Mouse (Mus musculus) yolk sac, embryonic 10.5 days (tissue): ENCODE measurements around the gene Dnaja4.
"Not testable (repeated sequence)": the region's sequence is repeated elsewhere in the genome, so short reads cannot be mapped to it uniquely, and the experiment has no call there.

Experiments used
- DNase-seq: peaks from one replicate; pipeline ENCODE4 v3.0.0-alpha.2; 2017; ENCODE audit warnings: low spot score

The Dnaja4 gene

DNA sequence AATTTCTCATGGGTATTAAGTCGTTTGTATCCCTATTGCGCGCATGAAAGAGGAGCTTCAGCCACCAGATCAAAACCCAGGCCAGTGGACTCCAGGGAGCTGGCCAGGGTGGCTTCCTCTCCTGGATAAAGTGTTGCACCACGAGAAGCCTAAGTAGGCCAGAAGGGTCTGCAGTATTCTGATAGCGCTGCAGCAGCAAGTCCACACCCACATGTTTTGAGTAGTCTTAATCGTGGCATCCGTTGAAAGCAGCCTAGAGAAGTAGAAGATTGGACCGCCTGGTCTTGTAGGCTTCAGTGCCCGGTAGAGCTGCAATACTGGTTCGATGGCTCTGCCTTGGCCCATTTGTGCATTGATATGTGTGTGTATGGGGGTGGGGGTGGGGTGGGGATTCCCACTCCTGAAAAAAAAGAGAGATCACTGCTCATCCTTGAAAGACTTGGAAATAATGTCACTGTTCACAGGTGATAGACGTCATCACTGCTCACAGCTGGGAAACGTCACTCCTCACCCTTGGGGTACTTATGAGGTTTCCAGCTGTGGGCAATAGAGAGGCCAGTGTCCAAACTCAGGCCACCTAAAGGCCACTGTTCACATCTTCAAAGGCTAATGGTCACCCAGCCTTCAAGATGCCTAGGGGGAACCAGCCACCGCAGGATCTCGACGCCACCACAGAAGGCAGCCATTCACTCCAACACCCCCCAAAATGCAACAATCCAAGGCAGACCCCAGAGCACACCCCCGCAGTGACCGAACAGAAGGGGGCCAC lies at the start of gene Dnaja4:
Gene Dnaja4, plus strand, starts transcription at position 556 of the 769 bp plus-strand sequence.
- DNase-seq = no peak

DNA sequence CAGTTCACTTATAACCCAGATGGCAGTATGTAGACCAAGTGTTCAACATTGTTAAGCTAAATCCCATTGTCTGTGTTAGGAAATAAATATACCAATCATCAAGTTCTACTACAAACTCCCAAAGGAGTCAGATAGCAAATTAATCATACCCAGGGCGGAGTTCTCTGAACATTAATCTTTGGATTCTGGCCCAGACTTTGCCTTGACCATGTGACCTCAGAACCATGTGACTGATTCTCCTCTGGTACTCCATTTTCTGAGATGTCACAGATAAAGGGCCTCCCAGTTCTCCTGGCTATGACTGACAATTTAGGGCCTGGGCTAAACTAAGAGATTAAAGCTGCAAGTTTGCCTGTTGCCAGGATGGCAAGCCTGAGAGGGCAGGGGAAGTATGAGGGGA lies 49.3 kb upstream of the Dnaja4 start:
- no peak for DNase-seq

GRCm38 (mm10) chr9:54652778-54653177 lies 45.9 kb upstream of the Dnaja4 start:
- no peak for DNase-seq

DNA sequence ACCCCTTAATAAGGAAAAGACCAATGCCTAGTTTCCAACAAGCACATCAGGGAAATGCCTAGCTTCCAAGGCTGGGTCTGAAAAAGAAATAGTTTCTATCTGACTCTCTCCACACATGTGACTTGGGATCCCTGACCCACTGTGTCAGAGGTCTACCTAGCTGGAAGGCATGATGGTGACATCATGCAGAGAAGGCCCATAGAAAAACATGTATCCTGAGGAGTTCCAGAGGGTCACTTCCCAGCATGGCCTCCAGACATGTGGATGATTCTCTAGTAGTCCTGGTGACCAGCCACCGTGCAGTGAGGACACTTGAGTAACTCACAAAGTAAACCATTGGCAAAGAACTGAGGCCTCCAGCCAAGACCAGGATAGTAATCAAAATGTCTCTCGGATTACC lies 42.8 kb upstream of the Dnaja4 start:
- DNase-seq = no peak

DNA sequence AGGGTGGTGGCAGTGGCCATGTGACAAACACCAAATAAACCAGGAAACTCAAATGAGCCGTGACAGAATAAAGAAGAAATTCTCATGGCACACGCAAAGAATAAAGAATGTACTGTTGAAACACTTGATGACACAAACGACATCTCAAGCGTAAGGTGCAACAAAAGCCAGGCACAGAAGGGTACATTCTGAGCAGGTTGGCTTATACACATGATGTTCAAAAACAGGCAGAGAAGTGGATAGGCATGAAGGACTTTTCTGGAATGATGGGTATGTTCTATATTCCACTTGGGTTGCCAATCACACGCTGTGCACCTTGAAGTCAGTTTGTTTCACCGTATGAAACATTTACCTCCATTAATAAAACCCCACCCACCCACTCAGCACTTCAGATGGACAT lies 42.3 kb upstream of the Dnaja4 start:
- DNase-seq = no peak

DNA sequence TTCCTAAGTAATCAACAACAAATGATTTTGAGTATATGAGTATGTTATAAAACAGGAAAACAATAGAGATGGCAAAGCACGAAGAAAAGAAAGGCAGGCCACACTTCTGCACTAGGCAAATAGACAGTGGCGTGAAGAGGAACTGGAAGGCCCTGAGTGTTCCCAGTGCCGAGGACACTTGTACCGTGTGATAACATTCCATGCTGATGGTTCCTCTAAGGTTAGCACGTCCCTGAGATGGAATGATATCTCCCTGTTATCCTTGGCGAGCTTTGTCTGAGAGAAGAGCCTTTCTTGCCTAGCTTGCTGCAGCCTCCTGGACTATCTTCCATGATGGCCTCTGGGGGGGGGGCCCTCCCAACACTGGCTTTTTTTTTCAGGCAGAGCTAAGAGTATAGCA lies 39.9 kb upstream of the Dnaja4 start:
- DNase-seq = no peak

DNA sequence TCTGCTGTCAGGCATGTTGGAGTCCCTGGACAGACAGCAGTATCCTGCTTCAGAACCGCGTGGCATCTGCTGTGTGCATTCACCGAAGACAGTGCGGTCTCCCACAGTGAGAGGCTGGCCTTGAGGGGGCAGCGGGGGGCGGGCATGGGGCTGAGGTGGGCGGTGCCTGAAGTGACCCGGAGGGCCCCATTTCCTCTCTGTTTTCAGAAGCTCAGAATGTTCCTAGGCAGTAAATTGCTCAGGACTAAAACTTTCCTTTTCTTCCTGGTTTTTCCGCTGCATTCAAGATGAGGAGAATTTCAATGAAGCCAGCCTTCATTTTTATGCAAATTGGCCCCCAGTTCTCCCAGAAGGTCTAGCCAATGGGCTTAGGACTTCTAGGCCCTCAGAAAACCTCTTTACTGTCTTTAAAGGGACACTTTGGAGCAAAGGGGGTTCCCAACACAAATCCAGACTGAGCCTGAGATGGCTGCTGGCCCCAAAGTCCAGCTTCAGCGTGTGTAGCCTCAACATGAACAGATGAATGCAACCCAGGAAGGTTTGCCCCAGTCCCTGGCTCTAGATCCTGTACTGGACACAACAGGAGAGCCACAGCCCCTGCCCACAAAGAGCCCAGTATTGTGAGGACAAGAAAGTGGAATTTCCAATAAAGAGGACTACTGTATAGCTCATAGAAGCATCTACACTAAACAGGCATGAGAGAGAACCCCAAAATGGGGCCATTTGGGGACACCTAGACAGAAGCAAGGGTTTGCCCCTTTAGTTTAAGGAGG lies 36.9 kb upstream of the Dnaja4 start, which contains the start of gene Acsbg1:
Gene Acsbg1, minus strand, starts transcription at position 266 of the 773 bp plus-strand sequence.
- DNase-seq = no peak

DNA sequence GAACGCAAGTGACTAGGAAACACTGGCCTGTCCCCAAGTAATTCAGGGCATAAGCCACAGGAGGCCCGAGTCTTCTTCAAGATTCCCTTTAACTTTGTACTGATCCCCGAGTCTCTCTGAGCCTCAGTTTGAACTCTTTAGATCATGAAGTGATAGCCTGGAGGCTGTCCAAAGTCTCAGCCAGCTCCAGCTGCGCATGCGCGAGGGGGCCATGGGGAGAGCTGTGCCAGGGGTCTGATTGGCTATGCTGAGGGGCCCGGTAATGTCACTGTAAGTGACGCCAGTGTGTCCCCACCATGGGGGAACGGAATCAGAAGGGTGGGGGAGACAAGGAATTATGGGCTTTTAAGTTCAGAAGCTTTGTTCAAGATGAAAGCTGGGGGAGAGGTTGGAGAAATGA lies 34.3 kb upstream of the Dnaja4 start:
- DNase-seq = no peak

GRCm38 (mm10) chr9:54666116-54666515 lies 32.6 kb upstream of the Dnaja4 start:
- no peak for DNase-seq

DNA sequence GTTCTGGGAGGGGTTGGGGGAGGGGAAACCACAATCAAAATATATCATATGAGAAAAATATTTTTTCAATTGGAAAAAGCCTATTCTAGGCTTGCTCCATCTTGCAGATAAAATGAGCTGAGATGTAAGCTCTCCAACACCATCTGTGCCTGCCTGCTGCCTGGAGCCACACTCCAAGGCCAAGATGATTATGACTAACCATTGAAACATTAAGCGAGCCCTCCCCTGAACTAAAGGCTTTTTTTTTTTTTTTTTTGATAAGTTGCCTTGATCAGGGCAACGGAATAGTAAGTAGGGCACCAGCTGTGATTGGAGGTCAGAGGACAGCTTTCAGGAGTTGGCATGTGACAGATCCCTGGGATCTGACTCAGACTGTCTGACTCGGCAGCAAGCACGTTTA lies 30.2 kb upstream of the Dnaja4 start:
- DNase-seq = no peak

DNA sequence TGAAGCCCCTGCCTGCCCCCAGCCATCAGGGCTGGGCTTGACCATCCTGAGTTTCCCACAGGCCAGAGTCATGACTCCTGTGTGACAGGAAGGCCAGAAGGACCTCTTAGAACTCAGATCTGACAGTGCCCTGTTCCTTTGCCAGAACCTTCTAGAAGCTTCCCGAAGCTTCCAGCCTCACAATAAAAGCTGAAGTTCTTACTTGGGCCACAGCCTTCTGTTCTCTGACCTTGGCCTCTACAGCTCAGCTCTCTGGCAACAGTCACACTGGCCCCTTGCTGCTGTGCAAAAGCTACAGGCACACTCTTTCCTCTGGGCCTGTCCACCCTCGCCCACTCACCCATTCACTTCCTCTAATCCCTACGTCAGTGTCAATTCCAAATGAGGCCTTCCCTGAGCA lies 26.7 kb upstream of the Dnaja4 start:
- DNase-seq = no peak

DNA sequence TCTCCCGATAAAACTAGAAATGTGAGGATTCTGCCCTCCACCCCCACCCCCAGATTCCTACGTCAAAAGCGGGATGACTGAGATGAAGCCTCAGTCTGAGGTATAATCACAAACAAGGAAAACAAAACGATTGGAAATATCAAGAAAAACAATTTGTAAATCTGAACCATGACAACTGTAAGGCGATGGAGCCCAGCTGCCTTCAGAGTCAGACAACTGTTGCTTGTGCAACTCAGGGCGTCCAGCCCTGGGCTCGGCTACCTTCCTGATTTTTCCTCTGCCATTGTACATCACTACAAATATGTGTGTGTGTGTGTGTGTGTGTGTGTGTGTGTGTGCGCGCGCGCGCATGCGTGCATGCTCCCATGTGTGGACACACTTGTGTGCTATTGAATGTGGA lies 24.8 kb upstream of the Dnaja4 start:
- no peak for DNase-seq

DNA sequence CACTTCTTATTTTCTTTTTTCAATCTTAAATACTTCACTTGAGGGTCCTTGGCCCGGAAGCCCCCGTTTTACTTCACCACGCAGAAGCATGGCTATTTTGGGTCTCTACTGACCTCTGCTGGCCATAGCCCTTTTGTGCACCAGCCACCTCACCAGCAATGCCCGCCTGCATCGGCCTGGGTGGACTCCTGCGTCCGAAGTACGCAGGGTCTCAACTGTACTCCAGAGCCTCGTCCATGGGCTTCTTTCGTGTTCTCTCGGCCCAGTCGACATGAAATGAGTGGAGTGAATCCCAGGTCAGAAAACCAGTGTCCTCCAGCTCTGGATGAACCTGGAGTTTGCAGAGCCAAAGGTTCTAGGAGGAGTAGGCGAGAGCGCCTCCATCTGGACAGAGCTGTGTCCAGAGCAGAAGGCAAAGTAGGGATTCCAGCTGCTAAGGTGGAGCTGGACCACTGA lies 22.1 kb upstream of the Dnaja4 start:
- DNase-seq = peak; percentile 75

DNA sequence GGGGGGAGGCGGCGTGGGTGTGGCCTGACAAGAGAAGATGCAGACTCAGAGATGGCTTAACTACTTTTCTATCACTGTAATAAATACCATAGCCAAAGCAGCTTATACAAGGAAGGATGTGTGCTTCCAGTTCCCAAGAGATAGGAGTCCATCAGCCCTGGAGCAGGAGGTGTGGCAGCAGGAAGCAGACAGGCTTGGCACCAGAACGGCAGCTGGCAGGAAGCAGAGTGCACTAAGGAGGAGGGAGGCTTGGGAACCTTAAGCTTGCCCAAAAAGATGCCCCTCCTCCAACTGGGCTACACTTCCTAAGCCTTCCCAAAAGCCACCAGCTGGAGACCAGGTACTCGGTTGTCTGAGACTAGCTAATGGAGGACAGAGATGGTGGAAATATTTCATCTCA lies 15.8 kb upstream of the Dnaja4 start:
- DNase-seq = no peak

DNA sequence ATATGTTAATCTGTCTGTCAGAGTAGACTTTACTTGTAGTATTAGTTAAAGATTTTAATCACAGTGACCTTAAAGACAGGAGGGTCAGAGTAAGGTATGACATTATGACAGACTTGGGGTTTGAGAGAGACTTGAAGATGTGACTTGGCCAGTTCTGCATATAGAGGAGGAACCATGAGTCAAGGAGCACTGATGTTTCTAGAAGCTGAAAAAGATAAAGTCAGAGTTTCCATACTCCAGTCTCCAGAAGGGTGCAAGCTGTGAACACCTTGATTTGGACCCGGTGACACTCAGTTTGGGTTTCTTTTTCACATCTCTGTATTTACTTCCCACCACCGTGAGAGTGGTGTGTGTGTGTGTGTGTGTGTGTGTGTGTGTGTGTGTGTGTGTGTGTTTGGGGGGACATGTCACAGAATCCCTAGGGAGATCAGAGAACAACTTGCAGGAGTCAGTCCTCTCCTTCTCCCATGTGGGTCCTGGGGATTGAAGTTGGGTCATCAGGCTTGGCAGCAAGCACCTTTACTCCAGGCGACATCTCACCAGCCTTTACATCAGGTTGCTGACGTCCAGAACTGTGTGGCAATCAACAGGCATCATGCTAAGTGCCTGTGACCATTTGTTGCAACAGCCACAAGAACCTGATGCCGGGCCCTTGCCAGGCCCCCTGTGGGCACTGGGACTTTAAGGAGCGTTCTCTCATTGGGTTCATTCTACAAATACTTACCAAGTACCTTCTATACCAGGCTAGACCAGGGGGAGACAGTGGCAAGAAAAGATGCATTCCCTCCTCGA lies 14.7 kb upstream of the Dnaja4 start:
- DNase-seq = no peak

DNA sequence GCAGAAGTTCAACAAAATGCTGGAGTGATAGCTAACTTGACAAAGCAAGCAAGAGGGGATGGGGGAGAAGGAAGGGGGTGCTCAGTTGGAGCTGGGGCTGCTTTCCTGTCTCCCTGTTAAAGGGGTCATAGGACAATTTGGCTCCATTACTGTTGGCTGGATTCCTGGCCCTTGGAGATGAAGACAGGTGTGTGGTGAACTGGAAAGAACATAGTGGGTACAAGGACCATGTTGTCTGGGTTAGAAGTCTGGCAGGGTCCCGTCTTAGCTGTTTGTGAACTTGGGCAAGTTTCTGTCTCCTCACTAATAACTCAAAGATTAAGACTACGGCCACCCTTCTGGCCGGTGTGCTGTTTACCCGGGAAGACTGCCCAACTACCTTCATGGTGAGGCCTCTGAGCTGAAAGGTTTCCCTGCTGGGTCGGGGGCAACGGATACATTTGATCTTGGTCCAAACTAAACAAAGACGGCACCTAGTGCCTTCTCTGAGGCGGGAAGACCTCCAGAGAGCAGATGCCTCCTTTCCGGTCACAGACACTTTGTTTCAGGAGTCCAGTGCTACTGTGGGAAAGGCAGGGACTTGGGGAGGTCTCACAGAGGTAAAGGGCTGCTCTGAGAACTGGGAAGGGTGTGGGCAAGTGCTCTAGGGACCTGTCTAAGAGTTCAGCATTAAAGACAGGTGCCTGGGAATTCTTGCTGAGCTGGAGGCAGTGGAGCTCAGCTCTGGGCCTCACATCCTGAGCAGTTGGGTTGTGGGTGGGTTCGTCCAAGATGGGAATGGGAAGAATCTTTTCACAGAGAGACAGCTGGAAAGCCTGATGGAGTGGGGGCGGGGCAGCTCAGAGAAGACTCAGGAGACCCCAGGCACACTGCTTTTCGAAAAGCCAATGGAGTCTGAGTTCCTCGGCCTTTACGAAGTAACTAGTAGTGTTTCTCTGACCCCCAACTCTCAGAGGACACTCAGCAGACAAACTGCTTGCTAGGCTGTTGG lies 11.1 kb upstream of the Dnaja4 start:
- no peak for DNase-seq

DNA sequence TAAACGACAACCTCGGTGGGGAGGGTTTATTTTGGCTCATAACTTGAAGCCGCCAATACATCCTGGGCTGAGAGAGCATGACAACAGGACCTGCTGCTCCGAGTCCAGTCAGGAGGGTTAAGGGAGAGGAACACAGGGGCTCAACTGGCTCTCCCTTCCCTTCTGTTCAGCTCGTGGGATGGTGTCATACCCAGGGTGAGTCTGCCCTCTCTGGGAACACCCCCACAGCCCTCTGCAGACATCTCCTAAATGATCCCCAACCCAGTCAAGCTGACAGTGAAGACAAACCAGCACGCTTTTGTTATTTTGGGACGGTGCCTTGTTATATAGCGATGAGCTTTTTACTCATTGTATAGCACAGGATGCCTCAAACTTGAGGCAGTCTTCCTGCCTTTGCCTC lies 9.2 kb upstream of the Dnaja4 start:
- DNase-seq = no peak

DNA sequence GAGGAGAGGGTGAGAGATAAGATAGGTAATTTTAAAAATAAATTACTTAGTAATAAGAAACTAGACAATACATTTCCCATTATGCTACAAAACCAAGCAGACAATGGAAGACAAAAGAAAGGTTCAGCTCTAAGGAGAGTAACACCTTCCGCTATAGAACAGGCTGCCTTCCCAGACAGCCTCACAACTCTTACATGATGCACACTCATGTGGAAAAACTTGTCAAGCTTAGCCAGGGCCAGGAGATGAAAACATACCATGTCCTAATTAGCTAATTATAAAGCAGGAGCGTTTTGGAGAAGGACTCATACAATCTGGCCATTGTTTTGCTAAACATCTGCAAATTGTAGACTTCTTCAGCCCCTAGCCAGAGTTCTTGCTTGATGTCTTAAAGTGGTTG lies 8.0 kb upstream of the Dnaja4 start:
- DNase-seq = not testable (repeated sequence)

DNA sequence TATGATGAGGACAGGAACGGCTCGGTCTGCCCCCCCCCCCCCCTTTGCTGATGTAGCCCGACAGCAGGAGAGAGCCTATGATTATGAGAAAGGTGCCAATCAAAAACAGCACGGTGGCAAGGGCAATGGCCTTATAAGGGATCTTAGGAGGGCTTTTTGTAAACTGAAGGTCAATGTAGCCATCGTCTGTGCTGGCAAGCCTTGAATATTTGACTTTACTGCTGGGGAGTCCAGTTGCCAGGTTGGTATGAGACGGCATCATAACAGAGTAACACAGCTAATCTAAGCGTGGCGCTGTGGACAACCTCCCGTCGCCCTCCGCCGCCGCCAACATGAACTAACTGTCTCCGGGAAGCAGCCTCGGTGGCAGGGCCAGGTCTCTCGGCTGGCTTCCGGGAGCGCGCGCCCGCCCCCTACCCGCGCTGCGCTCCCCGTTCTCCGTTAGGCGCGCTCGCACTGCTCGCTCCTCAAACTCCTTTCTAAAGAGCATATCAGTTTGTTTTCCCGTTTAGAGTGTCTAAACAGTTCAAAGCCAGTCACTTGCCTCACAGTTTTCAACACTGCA lies 7.3 kb upstream of the Dnaja4 start:
- not testable (repeated sequence) for DNase-seq

DNA sequence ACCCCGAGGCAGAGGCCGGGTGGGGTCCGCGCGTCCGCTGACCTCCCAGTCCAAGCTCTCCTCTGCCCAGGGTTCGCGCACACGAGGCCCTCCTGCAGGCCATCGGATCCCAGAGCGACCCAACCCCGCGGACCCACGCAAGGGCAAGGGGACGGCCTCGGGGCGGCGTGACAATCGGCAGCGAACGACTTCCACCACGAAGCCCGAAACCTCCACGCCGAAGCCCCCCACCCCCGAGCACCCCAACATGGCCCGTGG lies 343 bp downstream of the Dnaja4 start:
- peak; percentile 18 for DNase-seq
